Mouse (Mus musculus) ES-E14 (cell line): ENCODE measurements around the gene Atrip.

Experiments used
- CHD2 ChIP-seq: IDR thresholded peaks from 2 replicates; pipeline ENCODE4 v1.6.1; 2014; ENCODE audit warnings: mild to moderate bottlenecking, low read depth, low read length, inconsistent platforms
- HCFC1 ChIP-seq: IDR thresholded peaks from 2 replicates; pipeline ENCODE4 v1.6.1; 2012; ENCODE audit warnings: low read length, inconsistent platforms, borderline replicate concordance; ENCODE audit not compliant: insufficient read depth
- MAFK ChIP-seq: IDR thresholded peaks from 2 replicates; pipeline ENCODE4 v1.6.1; 2014; ENCODE audit warnings: mild to moderate bottlenecking, low read depth, low read length, inconsistent platforms; ENCODE audit not compliant: insufficient read depth
- ZC3H11A ChIP-seq: IDR thresholded peaks from 2 replicates; pipeline ENCODE4 v1.6.1; 2012; ENCODE audit warnings: low read depth, mild to moderate bottlenecking, inconsistent platforms, low read length, borderline replicate concordance
- ZNF384 ChIP-seq: IDR thresholded peaks from 2 replicates; pipeline ENCODE4 v1.6.1; 2012; ENCODE audit warnings: low read depth, low read length, inconsistent platforms

GRCm38 (mm10) chr9:109028919-109029318 lies 45.0 kb downstream of the Atrip start:
- TF ChIP-seq MAFK: no peak
- no peak for TF ChIP-seq HCFC1
- no peak for TF ChIP-seq ZC3H11A
- no peak for TF ChIP-seq CHD2
- TF ChIP-seq ZNF384: no peak
